Mouse (Mus musculus): Measurements from ENCODE around the gene Lcat. TPM values are rescaled to one million over a fixed set of nuclear protein-coding genes. Genes with fewer than 3 reads are reported as not detected.
A peak's percentile ranks its signal among the peaks of the same experiment; 100 is the strongest.

The Lcat gene
- polyA plus RNA-seq, 1 experiment from 2014 or later: 0.56 TPM

DNA sequence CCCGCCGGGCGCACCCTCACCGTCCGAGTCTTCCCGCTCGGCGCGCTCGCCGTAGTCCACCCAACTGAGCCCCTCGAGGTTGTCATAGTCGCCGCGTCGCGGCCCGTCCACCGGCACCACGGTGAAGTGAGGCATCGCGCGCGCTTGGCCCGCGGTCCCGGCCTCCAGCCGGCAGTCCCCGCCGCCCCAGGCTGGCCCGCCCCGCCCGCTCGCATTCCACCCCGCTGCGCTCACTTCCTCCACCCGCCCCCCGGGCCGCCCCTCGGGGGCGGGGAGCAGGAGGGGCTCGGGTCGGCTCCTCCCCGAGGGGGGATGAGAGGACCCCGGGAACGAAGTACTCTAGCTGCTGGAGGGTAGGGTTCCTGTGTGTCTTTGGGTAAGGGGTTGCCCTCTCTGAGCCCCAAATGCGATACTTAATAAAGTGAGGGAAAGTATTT, 22.7 kb upstream of the Lcat start, which contains the start of gene Slc12a4:
Slc12a4 (minus strand) TSS at position 193 of the 437 bp plus-strand sequence.
- Histone ChIP-seq H3K4me3 (replicated peaks) (peak within 1 kb of the TSS; percentile 59), H3K4me2 (peak within 1 kb of the TSS; percentile 76), H3K27ac (no peak within 1 kb of the TSS), H3K27me3 (peaks cover 47% of the 10 kb centered on the region), H3K4me1 (peaks cover 22% of the 10 kb centered on the region), H3K9me3 (no peaks in the 10 kb centered on the region), H3K9ac (peak within 1 kb of the TSS; percentile 61), H3K36me3 (replicated peaks) (no peaks in the 10 kb centered on the region)
- under 1% methylated on average over 46 of the region's 47 CpGs for WGBS
- peak; percentile 87 for ATAC-seq (ENCODE audit: low FRiP score)

GRCm38 (mm10) chr8:105965266-105965904, 22.2 kb upstream of the Lcat start:
- WGBS: 2% methylated on average over 40 of the region's 40 CpGs
- peak; percentile 60 for ATAC-seq (ENCODE audit: low FRiP score)
- no peak overlapping the region for H3K27ac ChIP-seq
- H3K9me3 ChIP-seq: no peaks in the 10 kb centered on the region
- peaks cover 47% of the 10 kb centered on the region for H3K27me3 ChIP-seq
- peak overlapping the region; percentile 59 for H3K4me3 ChIP-seq (replicated peaks)
- no peaks in the 10 kb centered on the region for H3K36me3 ChIP-seq (replicated peaks)
- peaks cover 22% of the 10 kb centered on the region for H3K4me1 ChIP-seq
- H3K9ac ChIP-seq: peak overlapping the region; percentile 61
- peak overlapping the region; percentile 76 for H3K4me2 ChIP-seq

DNA sequence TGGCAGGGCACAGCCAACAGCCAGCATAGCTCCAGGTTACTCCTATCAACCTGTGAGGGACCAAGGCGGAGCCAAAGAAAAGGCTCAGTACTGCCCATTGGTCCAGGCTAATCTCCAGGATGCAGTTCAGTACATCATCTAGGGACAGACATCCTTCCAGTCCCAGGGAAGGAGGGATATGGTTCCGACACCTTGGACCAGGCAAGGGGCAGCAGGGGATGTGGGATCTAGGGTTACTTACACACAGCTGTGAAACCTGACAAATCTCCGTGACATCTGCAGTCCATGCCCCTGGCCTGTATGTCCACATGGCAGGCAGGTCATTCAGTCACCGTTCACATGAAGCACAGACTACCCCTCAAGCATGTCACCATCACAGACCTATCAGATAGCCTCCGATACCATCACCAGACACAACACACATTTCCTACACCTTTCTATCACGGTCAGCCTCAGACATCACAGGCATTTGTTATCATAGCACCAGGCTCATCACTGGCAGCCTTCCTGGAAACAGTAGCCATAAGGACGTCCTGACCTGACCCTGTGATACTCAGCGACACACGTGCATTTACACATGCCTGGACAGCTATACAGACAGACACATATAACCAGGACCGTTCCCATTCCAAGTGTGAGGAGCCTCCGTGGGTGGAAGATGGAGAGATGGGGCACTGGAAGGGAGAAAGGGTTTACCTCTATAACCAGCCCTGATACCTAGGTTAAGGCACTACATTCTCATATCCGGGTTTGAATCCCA, 21.5 kb upstream of the Lcat start:
- Histone ChIP-seq H3K4me3 (replicated peaks) (peak overlapping the region; percentile 59), H3K36me3 (replicated peaks) (no peaks in the 10 kb centered on the region), H3K9ac (no peak overlapping the region), H3K27me3 (peaks cover 47% of the 10 kb centered on the region), H3K9me3 (no peaks in the 10 kb centered on the region), H3K4me1 (peaks cover 22% of the 10 kb centered on the region), H3K27ac (no peak overlapping the region), H3K4me2 (peak overlapping the region; percentile 76)
- no peak for ATAC-seq (ENCODE audit: low FRiP score)
- WGBS: 75% methylated on average over 12 of the region's 12 CpGs

- Histone ChIP-seq H3K9ac (no peak overlapping the region), H3K4me3 (replicated peaks) (no peak overlapping the region), H3K27me3 (peaks cover 31% of the 10 kb centered on the region), H3K4me2 (no peak overlapping the region), H3K36me3 (replicated peaks) (no peaks in the 10 kb centered on the region), H3K4me1 (peaks cover 16% of the 10 kb centered on the region), H3K9me3 (no peaks in the 10 kb centered on the region), H3K27ac (no peak overlapping the region)
- 88% methylated on average over 10 of the region's 10 CpGs for WGBS
- no peak for ATAC-seq (ENCODE audit: low FRiP score)
Observed at GRCm38 (mm10) chr8:105961536-105961935, 18.4 kb upstream of the Lcat start.

DNA sequence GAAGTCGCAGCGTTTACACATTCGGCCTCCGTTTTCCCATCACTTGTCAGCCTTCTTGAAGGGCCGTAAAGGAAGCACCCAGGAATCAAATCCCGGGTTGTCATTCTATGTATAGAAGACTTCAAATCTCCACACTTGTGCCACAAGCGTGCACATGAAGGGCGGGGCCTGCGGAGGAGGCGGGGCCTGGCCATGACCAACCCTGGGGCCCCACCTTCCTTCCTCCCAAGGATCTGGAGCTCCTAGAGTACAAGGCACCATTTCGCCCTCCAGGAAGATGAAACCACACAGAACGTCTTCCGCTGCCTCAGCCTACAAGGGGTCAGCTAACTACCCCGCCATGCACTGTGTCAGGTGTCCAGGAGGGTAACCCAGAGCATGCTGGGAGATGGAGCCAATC, 17.9 kb upstream of the Lcat start:
- H3K27ac ChIP-seq: no peak overlapping the region
- H3K4me2 ChIP-seq: no peak overlapping the region
- no peak overlapping the region for H3K9ac ChIP-seq
- H3K4me1 ChIP-seq: peaks cover 13% of the 10 kb centered on the region
- 78% methylated on average over 14 of the region's 14 CpGs for WGBS
- no peaks in the 10 kb centered on the region for H3K36me3 ChIP-seq (replicated peaks)
- peaks cover 27% of the 10 kb centered on the region for H3K27me3 ChIP-seq
- no peaks in the 10 kb centered on the region for H3K9me3 ChIP-seq
- H3K4me3 ChIP-seq (replicated peaks): no peak overlapping the region
- no peak for ATAC-seq (ENCODE audit: low FRiP score)

DNA sequence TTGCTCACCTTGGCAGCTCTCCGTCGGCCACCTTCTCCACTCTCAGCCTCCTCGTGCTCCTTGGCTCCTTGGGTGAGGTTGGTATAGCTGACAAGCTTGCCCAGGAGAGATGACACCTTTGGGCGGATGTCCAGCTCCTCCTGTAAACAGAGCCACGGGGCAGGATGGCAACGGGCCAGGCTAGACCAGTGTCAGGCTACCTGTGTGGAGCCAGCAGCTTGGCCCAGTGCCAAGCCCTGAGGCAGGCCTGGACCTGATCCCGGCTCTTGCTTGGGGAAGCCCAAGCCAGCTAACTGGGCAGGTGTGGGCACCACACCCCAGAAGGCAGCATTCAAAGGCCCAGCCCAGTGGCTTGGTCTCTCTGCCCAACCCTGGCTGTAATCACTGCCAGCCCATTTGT, 16.2 kb upstream of the Lcat start:
- peaks cover 9% of the 10 kb centered on the region for H3K27me3 ChIP-seq
- H3K27ac ChIP-seq: no peak overlapping the region
- H3K4me2 ChIP-seq: no peak overlapping the region
- 86% methylated on average over 7 of the region's 7 CpGs for WGBS
- no peak for ATAC-seq (ENCODE audit: low FRiP score)
- H3K4me1 ChIP-seq: no peaks in the 10 kb centered on the region; the same call in 1 of the 2 replicates
- no peak overlapping the region for H3K4me3 ChIP-seq (replicated peaks)
- no peak overlapping the region for H3K9ac ChIP-seq
- no peaks in the 10 kb centered on the region for H3K9me3 ChIP-seq
- no peaks in the 10 kb centered on the region for H3K36me3 ChIP-seq (replicated peaks)

- no peak overlapping the region for H3K4me3 ChIP-seq (replicated peaks)
- no peak overlapping the region for H3K4me2 ChIP-seq
- 68% methylated on average over 2 of the region's 4 CpGs for WGBS
- H3K4me1 ChIP-seq: no peaks in the 10 kb centered on the region
- no peaks in the 10 kb centered on the region for H3K27me3 ChIP-seq
- H3K36me3 ChIP-seq (replicated peaks): no peaks in the 10 kb centered on the region
- H3K9me3 ChIP-seq: no peaks in the 10 kb centered on the region
- no peak overlapping the region for H3K9ac ChIP-seq
- ATAC-seq (ENCODE audit: low FRiP score): no peak
- H3K27ac ChIP-seq: no peak overlapping the region
Observed at GRCm38 (mm10) chr8:105957813-105958212, 14.6 kb upstream of the Lcat start.

GRCm38 (mm10) chr8:105956556-105956955, 13.4 kb upstream of the Lcat start:
- no peaks in the 10 kb centered on the region for H3K9me3 ChIP-seq
- no peak for ATAC-seq (ENCODE audit: low FRiP score)
- H3K4me2 ChIP-seq: no peak overlapping the region
- H3K9ac ChIP-seq: no peak overlapping the region
- H3K27me3 ChIP-seq: no peaks in the 10 kb centered on the region
- H3K27ac ChIP-seq: no peak overlapping the region
- H3K4me1 ChIP-seq: no peaks in the 10 kb centered on the region
- H3K4me3 ChIP-seq (replicated peaks): no peak overlapping the region
- 91% methylated on average over 4 of the region's 4 CpGs for WGBS
- H3K36me3 ChIP-seq (replicated peaks): no peaks in the 10 kb centered on the region

GRCm38 (mm10) chr8:105951057-105951659, 8.0 kb upstream of the Lcat start:
- no peaks in the 10 kb centered on the region for H3K9me3 ChIP-seq
- H3K9ac ChIP-seq: no peak overlapping the region
- H3K4me3 ChIP-seq (replicated peaks): no peak overlapping the region
- H3K4me1 ChIP-seq: no peaks in the 10 kb centered on the region
- H3K36me3 ChIP-seq (replicated peaks): no peaks in the 10 kb centered on the region
- ATAC-seq (ENCODE audit: low FRiP score): no peak
- H3K27ac ChIP-seq: no peak overlapping the region
- H3K27me3 ChIP-seq: no peaks in the 10 kb centered on the region
- H3K4me2 ChIP-seq: no peak overlapping the region
- 65% methylated on average over 7 of the region's 7 CpGs for WGBS

DNA sequence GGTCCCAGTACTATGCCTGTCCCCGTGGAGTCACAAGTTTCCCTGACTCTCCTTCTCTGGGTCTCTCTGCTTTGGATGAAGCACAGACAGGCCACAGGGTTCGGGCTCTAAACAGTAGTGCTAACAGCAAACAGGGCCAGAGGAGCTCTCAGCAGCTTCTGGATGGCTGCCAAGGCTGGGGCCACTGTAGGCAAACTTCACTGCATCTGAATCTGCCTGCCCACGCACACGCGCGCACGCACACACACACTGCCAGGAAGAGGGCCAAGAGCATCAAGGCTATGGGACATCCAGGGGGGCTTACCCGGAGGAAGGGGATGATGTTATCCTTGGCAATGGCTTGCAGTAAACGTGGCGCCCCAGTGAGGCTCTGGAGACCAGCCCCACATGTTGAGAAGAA, 6.2 kb upstream of the Lcat start:
- Histone ChIP-seq H3K4me2 (no peak overlapping the region), H3K27ac (no peak overlapping the region), H3K36me3 (replicated peaks) (no peaks in the 10 kb centered on the region), H3K9me3 (no peaks in the 10 kb centered on the region), H3K27me3 (no peaks in the 10 kb centered on the region), H3K9ac (no peak overlapping the region), H3K4me1 (no peaks in the 10 kb centered on the region), H3K4me3 (replicated peaks) (no peak overlapping the region)
- 83% methylated on average over 10 of the region's 10 CpGs for WGBS
- ATAC-seq (ENCODE audit: low FRiP score): no peak

GRCm38 (mm10) chr8:105942542-105942941, 640 bp downstream of the Lcat start:
- no peak overlapping the region for H3K27ac ChIP-seq
- no peak for ATAC-seq (ENCODE audit: low FRiP score)
- H3K4me2 ChIP-seq: no peak overlapping the region
- no peaks in the 10 kb centered on the region for H3K9me3 ChIP-seq
- 95% methylated on average over 5 of the region's 5 CpGs for WGBS
- H3K36me3 ChIP-seq (replicated peaks): no peaks in the 10 kb centered on the region
- H3K4me1 ChIP-seq: peaks cover 9% of the 10 kb centered on the region
- H3K27me3 ChIP-seq: no peaks in the 10 kb centered on the region
- H3K9ac ChIP-seq: no peak overlapping the region
- H3K4me3 ChIP-seq (replicated peaks): no peak overlapping the region

DNA sequence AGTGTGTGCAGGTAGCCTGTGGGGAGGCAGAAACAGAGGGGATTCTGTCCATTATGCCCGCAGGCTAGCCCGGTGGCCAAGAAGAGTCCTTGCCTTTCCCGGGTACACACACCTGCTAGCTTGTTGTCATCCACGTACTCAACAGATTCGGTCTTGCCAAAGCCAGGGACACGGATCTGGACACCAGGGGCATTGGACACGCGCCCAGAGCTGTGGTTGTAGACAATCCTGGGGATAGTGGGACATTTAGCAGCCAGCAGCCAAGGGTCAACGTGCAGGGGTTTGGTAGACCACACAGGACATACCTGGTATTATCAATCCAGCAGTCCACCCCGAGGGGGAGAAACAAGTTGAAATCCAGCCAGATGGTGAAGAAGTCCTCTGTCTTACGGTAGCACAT, 1.2 kb downstream of the Lcat start:
- H3K9ac ChIP-seq: no peak overlapping the region
- H3K9me3 ChIP-seq: no peaks in the 10 kb centered on the region
- no peaks in the 10 kb centered on the region for H3K36me3 ChIP-seq (replicated peaks)
- no peak overlapping the region for H3K4me3 ChIP-seq (replicated peaks)
- ATAC-seq (ENCODE audit: low FRiP score): no peak
- peaks cover 10% of the 10 kb centered on the region for H3K4me1 ChIP-seq
- H3K27ac ChIP-seq: no peak overlapping the region
- WGBS: 96% methylated on average over 11 of the region's 11 CpGs
- H3K27me3 ChIP-seq: no peaks in the 10 kb centered on the region
- no peak overlapping the region for H3K4me2 ChIP-seq
